Mouse (Mus musculus) hindbrain, embryonic 14.5 days (tissue): ENCODE results near the gene Iqgap1. TPM values are rescaled to one million over a fixed set of nuclear protein-coding genes. Genes with fewer than 3 reads are reported as not detected.

Source experiments
- ATAC-seq: fragments of 200-750 bp; cut with Nextera tagmentation; 2 replicates; pipeline ENCODE4 v1.8.0; 2017; ENCODE audit warnings: moderate number of reproducible peaks, mild to moderate bottlenecking, moderate TSS enrichment, moderate library complexity; ENCODE audit not compliant: low FRiP score
- DNase-seq: peaks from one replicate; pipeline ENCODE4 v3.0.0-alpha.2; 2015; ENCODE audit warnings: low spot score
- H3K27ac ChIP-seq: fragments of 300-500 bp; sonication (generic); 2 replicates; pipeline ENCODE4 v1.5.1; 2014; ENCODE audit warnings: mild to moderate bottlenecking, moderate library complexity
- H3K27me3 ChIP-seq: fragments of 300-500 bp; sonication (generic); 2 replicates; pipeline ENCODE4 v1.6.1; 2014; ENCODE audit warnings: mild to moderate bottlenecking, low read length, mixed read lengths; ENCODE audit not compliant: control insufficient read depth, insufficient read depth
- H3K36me3 ChIP-seq: fragments of 300-500 bp; sonication (generic); replicated peaks from 2 replicates; pipeline ENCODE4 v1.6.1; 2014; ENCODE audit not compliant: control insufficient read depth, insufficient read depth
- H3K4me1 ChIP-seq: fragments of 300-500 bp; sonication (generic); replicated peaks from 2 replicates; pipeline ENCODE4 v1.6.1; 2014; ENCODE audit warnings: antibody characterized with exemption, low read length, mixed read lengths; ENCODE audit not compliant: control insufficient read depth, insufficient read depth
- H3K4me2 ChIP-seq: fragments of 300-500 bp; sonication (generic); replicated peaks from 2 replicates; pipeline ENCODE4 v1.6.1; 2014; ENCODE audit warnings: mild to moderate bottlenecking, moderate library complexity
- H3K4me3 ChIP-seq: fragments of 300-500 bp; sonication (generic); replicated peaks from 2 replicates; pipeline ENCODE4 v1.5.1; 2014; ENCODE audit warnings: mild to moderate bottlenecking, low read length
- H3K9ac ChIP-seq: fragments of 300-500 bp; sonication (generic); 2 replicates; pipeline ENCODE4 v1.6.1; 2014
- H3K9me3 ChIP-seq: fragments of 300-500 bp; sonication (generic); 2 replicates; pipeline ENCODE4 v1.6.1; 2016; ENCODE audit warnings: low read length; ENCODE audit not compliant: control insufficient read depth
- WGBS: fragments of 180-500 bp; shearing (Covaris S2); extraction: QIAGEN DNeasy Blood & Tissue Kit; methylation state at CpG from one replicate; pipeline ENCODE4 v1.1.7; 2014; 5-methylcytosine and 5-hydroxymethylcytosine counted together
- polyA plus RNA-seq: library from polyadenylated mRNA; unstranded; fragments of >200 nt; fragmentation: Nextera tagmentation; extraction: Ambion mirVana; gene quantifications from 2 replicates; pipeline ENCODE4 v1.2.1, GENCODE M21; 2014

Gene Iqgap1
- polyA plus RNA-seq, 1 experiment from 2014 or later = 24.7 TPM

GRCm38 (mm10) chr7:80796805-80797567, 28.8 kb downstream of the Iqgap1 start:
- no peak overlapping the region for H3K4me3 ChIP-seq
- peaks cover 37% of the 10 kb centered on the region for H3K36me3 ChIP-seq
- ATAC-seq = no peak
- no peak overlapping the region for H3K4me2 ChIP-seq
- no peaks in the 10 kb centered on the region for H3K9me3 ChIP-seq
- no peak for DNase-seq
- no peaks in the 10 kb centered on the region for H3K27me3 ChIP-seq
- H3K9ac ChIP-seq = no peak overlapping the region
- H3K4me1 ChIP-seq = peaks cover 5% of the 10 kb centered on the region
- 89% methylated on average over 15 of the region's 15 CpGs for WGBS
- no peak overlapping the region for H3K27ac ChIP-seq

DNA sequence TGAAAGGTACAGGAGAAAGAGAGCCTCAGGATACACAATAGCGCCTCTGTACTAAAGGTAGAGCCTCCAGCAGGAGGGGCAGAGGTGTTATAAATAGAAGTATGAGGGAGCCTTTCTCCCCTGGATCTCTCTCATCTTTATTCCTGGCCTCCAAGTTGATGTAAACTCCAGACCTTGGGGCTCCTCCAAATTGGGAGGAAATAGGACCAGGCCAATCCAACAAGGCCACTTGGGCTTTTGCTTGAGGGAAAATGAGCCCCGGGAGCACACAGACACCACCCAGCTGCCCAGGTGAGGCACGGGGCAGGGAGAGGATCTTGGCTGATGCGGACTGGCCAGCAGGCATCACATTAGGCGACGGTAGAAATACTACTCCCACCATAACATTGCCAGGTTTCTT, 29.5 kb downstream of the Iqgap1 start:
- no peaks in the 10 kb centered on the region for H3K4me1 ChIP-seq
- H3K4me2 ChIP-seq = no peak overlapping the region
- ATAC-seq (no peak), DNase-seq (no peak)
- H3K4me3 ChIP-seq = no peak overlapping the region
- no peak overlapping the region for H3K27ac ChIP-seq
- peaks cover 37% of the 10 kb centered on the region for H3K36me3 ChIP-seq
- H3K9ac ChIP-seq = no peak overlapping the region
- 93% methylated on average over 6 of the region's 6 CpGs for WGBS
- H3K27me3 ChIP-seq = no peaks in the 10 kb centered on the region
- no peaks in the 10 kb centered on the region for H3K9me3 ChIP-seq

DNA sequence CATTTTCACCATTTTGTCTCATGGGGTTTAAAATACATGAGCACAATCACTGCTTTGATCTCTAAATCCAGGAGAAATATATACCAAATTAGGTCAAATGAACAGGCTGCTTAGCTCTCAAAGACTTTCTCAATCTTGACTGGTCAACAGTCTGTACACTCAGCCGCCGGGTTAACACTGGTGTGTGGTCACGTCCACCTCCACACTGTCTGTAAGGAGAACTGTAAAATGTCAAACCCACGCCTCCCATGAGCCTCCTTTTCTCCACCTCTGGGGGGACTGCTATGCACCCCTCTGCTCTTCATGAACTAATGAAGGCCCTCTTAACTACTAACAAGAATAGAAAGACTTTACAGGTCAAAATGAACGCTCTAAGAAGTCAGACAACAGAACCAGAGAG, 36.2 kb downstream of the Iqgap1 start:
- Histone ChIP-seq H3K27ac (no peak overlapping the region), H3K36me3 (no peaks in the 10 kb centered on the region)
- WGBS = 84% methylated on average over 5 of the region's 5 CpGs

DNA sequence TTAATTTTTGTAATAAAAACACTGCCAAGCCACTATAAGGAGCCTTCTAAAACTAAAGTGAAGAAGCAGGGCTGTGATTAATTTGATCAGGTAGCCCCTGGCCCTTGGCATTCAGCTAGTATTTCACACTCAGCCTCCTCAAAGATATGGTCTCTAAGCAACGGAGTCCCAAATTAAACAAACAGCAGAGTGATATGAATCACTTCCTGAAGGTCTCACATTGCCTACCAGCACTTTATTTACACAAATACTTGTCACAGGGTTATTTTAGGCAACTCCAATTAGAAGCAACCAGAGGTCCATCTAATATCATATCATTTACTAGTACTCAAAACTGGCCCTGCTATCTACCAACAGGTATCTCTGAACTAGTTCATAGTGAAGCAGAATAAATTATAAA, 36.7 kb downstream of the Iqgap1 start:
- Histone ChIP-seq H3K4me3 (no peak overlapping the region), H3K9ac (no peak overlapping the region), H3K4me1 (no peaks in the 10 kb centered on the region), H3K27ac (no peak overlapping the region), H3K27me3 (no peaks in the 10 kb centered on the region), H3K4me2 (no peak overlapping the region), H3K36me3 (no peaks in the 10 kb centered on the region), H3K9me3 (no peaks in the 10 kb centered on the region)
- ATAC-seq (no peak), DNase-seq (no peak)
- WGBS = 59% methylated on average over 1 of the region's 1 CpGs

More for the DNA sequence above, 36.2 kb downstream of the Iqgap1 start:
- Histone ChIP-seq H3K9me3 (no peaks in the 10 kb centered on the region), H3K27me3 (no peaks in the 10 kb centered on the region), H3K4me3 (no peak overlapping the region), H3K4me2 (no peak overlapping the region), H3K4me1 (no peaks in the 10 kb centered on the region), H3K9ac (no peak overlapping the region)
- no peak for DNase-seq
- ATAC-seq = no peak

GRCm38 (mm10) chr7:80788002-80788401, 37.8 kb downstream of the Iqgap1 start:
- no peaks in the 10 kb centered on the region for H3K4me1 ChIP-seq
- no peak overlapping the region for H3K27ac ChIP-seq
- WGBS = 90% methylated on average over 7 of the region's 7 CpGs
- no peak for ATAC-seq
- H3K9me3 ChIP-seq = no peaks in the 10 kb centered on the region
- H3K36me3 ChIP-seq = no peaks in the 10 kb centered on the region
- no peak for DNase-seq
- H3K4me2 ChIP-seq = no peak overlapping the region
- H3K27me3 ChIP-seq = no peaks in the 10 kb centered on the region
- H3K4me3 ChIP-seq = no peak overlapping the region
- H3K9ac ChIP-seq = no peak overlapping the region

DNA sequence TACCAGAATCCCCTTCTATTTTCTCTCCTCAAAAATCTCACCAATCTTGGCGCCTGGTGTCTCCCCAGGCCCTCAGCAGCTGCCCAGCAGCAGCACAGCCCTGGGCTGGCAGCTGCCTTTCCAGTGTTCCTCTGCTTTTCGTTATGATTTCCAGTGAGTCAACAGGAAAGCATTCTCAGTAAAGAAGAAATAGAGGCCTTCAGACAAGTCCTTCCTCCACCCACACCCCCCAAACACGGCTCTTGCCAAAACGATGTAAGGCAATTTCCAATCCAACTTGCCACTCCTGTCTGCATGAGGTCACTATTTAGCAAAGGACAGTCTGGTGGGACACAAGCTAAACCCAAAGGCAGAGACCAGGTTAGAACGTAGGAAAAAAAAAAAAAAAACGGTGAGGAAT, 39.0 kb downstream of the Iqgap1 start:
- DNase-seq = no peak
- Histone ChIP-seq H3K27me3 (no peaks in the 10 kb centered on the region), H3K36me3 (no peaks in the 10 kb centered on the region), H3K4me1 (no peaks in the 10 kb centered on the region), H3K4me2 (no peak overlapping the region), H3K4me3 (no peak overlapping the region), H3K9me3 (no peaks in the 10 kb centered on the region), H3K9ac (no peak overlapping the region), H3K27ac (no peak overlapping the region)
- ATAC-seq = no peak
- WGBS = 81% methylated on average over 6 of the region's 6 CpGs

- H3K4me3 ChIP-seq = no peak overlapping the region
- no peaks in the 10 kb centered on the region for H3K36me3 ChIP-seq
- DNase-seq = no peak
- no peaks in the 10 kb centered on the region for H3K27me3 ChIP-seq
- no peak overlapping the region for H3K4me2 ChIP-seq
- no peak for ATAC-seq
- H3K4me1 ChIP-seq = no peaks in the 10 kb centered on the region
- H3K9ac ChIP-seq = no peak overlapping the region
- no peaks in the 10 kb centered on the region for H3K9me3 ChIP-seq
- WGBS = 94% methylated on average over 5 of the region's 5 CpGs
- H3K27ac ChIP-seq = no peak overlapping the region
These were observed 41.9 kb downstream of the Iqgap1 start for GRCm38 (mm10) chr7:80783841-80784240.

DNA sequence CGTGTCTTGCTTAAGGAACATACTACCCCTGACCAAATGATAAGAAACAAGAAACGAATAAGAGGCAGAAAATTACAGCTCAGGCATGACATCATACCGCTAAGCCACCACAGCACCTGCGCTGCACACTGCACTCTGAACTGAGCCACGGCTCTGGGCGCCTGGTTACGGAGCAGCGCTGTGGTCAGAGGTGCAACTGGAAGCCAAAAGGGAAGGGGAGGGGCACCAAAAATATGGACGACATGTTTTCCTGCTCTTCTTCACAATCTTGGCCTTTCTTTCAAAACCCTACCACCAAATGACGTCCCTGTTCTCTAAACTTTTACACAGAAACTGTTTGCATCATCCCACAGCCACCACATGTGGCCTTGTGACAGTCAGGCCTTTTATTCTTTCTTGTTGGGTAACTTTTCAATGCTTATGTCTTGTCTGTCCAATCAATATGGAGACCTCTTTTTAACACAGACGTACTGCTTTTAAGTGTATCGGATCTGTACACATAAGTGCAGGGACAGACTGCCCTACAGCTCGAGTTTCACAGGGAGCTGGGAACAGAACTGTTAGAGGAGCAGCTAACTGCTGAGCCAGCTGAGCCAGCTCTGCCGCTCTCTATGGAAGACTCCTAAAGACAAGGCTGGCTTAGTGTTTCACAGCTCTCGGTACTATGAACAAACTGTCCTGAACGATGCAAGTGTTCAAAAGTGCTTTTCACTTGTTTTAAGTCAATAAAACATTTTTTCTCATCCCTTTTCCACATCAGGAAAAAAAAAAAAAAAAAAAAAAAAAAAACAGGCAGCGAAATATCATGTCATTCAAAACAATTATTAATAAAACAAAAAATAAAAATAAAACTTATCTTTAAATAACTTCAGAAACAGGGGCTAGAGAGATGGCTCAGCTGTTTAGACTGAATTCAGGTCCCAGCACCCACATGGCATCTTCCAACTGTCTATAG, 43.3 kb downstream of the Iqgap1 start:
- Histone ChIP-seq H3K4me2 (no peak overlapping the region), H3K36me3 (no peaks in the 10 kb centered on the region), H3K27ac (no peak overlapping the region), H3K27me3 (no peaks in the 10 kb centered on the region), H3K4me3 (no peak overlapping the region), H3K9ac (no peak overlapping the region), H3K9me3 (no peaks in the 10 kb centered on the region), H3K4me1 (no peaks in the 10 kb centered on the region)
- 84% methylated on average over 17 of the region's 17 CpGs for WGBS
- DNase-seq (no peak), ATAC-seq (no peak)

DNA sequence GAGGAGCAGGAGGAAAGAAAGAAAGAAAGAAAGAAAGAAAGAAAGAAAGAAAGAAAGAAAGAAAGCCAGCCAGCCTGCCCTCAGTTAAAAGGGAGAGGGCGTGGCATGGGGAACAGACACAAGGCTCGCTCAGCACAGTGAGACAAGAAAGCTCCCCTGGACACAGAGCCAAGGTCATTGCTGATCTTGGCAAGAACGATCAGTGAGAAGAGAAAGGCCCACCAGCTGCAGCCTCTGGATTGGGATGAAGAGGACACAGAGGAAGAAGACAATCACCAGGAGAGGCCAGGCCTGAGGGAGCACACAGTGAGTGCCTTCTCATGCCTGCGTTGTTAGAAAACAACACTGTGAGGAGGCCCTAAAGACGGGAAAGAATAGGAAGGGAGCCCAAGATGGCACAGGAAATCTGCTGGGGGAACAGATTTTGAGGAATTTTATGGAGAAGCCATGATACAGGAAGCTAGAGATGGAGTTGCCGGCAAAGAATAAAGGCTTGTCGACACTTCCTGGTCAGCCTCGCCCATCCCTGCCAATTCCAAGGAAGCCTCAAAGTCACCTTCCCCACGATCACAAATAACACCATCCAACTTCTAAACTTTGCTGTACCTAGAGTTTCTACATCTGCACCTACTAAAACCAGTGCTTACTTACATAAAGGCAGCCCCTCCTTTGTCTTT, 44.2 kb downstream of the Iqgap1 start:
- Histone ChIP-seq H3K9me3 (no peaks in the 10 kb centered on the region), H3K27ac (no peak overlapping the region), H3K4me1 (no peaks in the 10 kb centered on the region), H3K36me3 (no peaks in the 10 kb centered on the region), H3K4me2 (no peak overlapping the region), H3K27me3 (no peaks in the 10 kb centered on the region), H3K9ac (no peak overlapping the region), H3K4me3 (no peak overlapping the region)
- 73% methylated on average over 9 of the region's 9 CpGs for WGBS
- DNase-seq = no peak
- ATAC-seq = no peak
